Mouse (Mus musculus) lung, postnatal 14 days (tissue): ENCODE measurements at regions not wholly inside any gene's neighbourhood (a gene's known extent, or its start where the extent isn't known, plus 50 kb on each side); places are given as distances from the start of the nearest gene placed in this dataset.

Experiments
- DNase-seq: peaks from one replicate; pipeline ENCODE4 v3.0.0; 2021

DNA sequence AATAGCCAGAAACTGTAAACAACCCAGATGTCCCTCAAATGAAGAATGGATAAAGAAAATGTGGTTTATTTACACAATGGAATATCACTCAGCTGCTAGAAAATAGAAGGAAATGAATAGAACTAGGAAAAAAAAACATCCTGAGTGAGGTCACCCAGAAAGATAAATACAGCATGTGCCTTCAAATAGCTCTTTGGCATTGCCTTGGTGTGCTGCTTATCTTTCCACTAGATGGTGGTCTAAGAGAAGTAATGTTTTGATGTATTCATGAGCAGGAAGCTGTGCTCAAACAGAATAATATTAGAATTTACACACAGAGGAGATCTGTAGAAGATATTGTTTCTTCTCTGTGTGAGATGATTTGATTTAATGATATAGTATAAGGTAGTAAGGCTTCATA lies 78.8 kb downstream of the Zfp619 start:
- DNase-seq, result no peak

DNA sequence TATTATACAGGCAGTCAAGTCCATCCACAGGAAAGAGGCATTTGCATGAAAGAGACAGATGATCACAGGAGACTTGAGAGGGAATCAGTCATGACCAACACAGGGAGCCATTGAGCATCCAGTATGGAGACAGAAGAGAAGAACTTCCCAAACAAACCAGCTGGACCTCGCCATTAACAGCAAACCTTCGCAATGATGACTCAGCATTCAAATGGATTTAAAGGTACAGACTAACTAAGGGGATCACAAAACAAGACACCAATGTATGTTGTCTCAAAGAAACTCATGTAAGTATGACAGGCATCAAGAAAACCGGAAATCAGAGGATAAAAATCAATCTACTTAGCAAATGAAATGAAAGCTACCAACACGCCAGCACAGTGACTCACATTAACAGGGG lies 96.2 kb downstream of the Zfp619 start:
- DNase-seq, result no peak

DNA sequence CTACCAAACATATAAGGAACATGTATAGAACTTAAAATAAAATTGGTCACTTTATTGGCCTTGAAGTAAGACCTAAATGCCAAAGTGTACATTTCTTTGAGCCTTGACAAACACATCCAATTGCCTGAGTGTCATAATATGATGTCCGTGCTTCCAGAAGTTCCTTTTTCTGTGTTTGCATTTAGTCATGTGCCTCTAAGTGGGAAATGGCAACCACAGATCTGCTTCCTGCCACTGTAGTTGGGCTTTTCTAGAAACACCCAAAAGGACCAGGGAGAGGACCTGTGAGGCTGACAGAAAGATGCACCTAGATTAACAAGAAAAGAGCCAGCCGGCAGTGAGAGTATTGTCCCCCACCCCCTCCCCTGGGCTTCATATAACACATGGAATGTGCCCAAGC lies 97.5 kb downstream of the Zfp619 start:
- no peak for DNase-seq

DNA sequence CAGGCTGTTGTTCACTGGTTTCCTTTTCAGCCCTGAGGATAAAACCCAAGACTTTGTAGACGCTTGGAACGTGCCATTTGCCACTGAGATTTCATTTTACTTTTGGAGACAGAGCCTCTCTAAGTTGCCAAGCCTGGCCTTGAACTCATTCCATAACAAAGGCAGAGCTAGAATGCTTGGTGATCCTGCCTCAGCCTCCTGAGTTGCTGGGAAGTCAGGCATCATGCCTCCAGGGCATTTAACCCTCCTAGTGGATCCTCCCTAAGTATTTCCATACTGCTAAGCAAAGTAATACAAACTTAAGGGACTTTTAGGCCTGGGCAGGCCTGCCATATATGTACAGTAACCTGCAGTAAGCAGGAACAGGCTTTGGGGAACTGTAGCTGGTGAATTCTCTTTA lies 104.2 kb downstream of the Zfp619 start:
- no peak for DNase-seq

DNA sequence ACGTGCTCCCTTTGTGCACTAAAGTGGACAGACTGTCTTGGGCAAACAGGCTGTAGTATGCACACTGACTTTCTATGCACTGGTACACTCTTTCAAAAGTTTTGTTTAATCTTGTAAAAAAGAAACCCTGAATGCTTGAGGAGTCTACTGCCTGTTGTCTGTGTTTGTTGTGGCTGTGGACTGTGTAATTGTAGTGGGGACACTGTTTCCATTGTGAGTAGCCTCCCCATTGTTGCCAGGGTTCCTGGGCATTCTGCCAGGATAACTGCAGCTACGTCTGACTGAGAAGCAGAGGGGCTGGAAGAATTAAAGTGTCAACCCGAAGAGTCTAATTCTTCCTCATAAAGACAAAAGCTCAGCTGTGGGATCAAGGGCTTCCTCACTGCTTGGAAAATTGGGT lies 115.3 kb downstream of the Zfp619 start:
- no peak for DNase-seq

DNA sequence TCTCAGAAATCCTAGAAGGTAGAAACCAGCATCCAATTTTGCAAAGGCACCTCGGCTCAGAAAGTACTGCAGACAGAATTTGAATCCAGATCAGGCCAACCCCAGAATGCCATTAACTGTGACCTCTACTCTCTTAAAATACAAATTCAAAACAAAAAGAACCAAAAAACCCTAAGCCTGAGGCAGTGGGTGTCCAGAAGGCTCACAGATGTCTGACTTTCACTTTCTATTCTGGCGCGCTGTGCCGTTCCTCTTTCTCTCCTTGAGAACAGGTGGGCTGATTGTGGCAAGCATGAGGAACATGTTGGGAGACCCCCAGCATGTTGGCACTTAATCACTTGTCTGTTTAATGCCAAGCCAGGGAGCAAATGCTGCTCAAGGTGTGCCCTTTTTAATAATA lies 124.8 kb downstream of the Zfp619 start:
- DNase-seq, result no peak

DNA sequence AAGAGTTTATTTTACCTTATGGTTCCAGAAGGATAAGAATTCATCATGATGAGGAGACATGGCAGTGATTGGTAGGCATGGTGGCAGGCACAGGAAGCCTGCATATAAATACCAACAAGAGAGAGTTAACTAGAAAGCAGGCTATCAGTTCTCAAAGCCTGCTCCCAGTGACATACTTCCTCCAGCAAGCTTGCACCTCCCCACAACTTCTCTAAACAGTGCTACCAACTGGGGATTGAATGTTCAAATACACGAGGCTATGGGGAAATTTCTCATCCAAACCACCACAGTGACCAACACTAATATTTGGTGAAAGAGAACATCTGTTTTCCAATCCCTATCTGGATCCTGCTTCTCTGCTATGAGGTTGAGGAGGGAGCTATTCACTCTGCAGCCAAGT lies 125.8 kb downstream of the Zfp619 start:
- no peak for DNase-seq

DNA sequence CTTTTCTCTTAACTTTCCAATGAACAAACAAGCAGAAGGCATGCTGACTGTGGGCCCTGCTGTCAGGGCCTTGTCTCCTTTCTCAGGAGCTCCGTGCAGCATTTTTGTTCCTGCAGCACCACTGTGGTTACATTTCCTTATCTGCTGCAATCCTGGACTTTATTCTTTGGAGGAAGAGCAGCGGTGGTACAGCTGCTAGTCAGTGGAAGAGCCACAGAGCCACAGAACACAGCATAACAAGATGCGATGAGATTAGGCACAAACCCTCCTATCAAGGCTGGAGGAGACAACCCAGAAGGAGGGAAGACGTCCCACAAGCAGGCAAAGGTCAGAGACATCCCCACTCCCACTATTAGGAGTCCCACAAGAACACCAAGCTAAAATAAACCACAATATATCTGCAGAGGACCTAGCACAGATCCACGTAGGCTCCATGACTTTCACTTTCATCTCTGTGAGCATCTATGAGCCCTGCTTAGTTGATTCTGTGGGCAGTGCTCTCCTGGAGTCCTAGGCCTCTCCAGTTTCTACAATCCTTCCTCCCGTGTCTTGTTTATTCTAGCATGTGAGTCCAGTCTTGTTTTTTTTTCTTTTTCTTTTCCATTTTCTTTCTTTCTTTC lies 133.0 kb downstream of the Zfp619 start:
- DNase-seq, result no peak

DNA sequence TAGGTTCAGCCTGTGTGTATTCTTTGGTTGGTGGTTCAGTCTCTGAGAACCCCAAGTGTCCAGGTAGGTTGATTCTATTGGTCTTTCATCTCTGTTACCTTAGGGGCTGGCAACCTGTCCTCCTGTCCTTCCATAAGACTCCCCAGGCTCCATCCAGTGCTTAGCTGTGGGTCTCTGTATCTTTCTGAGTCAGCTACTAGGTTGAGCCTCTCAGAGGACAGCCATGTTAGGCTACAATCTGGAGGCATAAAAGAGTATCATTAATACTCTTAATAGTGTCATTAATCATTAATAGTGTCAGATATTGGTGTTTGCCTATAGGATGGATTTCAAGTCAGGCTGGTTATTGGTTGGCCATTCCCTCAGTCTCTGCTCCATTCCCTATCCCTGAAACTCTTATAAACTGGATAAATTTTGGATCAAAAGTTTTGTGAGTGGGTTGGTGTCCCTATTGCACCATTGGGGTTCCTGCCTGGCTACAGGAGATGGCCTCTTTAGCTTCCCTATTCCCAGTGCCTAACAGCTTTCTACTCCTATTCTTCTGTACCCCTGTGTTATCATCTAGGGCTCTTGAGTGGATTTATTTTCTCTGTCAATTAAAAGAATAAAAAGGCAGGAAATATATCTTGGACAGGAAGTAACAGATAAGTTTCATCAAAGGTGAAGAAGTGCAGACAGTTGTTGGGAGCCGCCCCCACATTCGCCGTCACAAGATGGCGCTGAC lies 137.2 kb downstream of the Zfp619 start:
- no peak for DNase-seq

DNA sequence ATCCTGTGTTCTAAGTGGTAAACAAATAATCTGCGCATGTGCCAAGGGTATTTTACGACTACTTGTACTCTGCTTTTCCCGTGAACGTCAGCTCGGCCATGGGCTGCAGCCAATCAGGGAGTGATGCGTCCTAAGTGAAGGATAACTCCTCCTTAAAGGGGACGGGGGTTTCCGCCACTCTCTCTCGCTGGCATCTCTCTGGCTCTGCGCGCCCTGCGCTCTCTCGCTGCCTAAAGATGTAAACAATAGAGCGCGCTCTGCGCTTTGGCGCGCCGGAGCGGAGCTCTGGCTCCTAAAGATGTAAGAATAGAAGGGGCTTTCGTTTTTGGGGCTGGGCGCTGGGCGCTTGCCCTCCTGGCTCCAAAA lies 137.7 kb downstream of the Zfp619 start:
- peak; percentile 30 for DNase-seq

DNA sequence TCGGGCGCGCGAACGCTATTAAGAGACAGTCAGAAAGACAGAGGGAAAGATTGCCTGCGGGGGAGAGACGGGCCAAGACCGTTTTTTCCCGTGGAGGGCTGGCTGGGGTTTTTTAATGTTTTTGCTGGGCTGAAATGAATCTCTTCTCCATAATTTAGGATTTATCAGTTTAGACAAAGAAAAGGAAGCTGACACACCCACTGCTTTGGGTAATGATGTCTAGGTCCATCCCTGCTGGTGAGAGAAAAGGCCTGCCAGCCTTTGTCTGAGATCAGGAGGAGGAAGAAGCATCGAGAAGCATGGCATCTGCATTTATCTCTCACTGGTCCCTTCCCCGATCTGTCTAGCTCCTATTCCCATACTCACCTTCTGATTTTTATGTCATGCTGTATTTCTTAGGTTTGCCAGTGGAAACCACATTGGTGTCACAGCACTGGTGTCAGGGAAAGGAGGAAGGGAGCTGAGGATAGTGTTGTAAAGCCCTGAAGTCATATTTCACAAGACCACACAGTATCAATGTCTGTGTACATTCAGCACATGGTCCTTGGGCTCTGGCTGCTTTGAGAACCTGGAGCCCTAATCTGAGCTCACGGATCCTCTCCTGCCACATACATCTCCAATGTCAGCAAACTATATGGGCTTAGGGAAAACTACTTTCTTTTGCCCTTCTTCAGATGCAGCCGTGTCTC lies 138.3 kb downstream of the Zfp619 start:
- no peak for DNase-seq

DNA sequence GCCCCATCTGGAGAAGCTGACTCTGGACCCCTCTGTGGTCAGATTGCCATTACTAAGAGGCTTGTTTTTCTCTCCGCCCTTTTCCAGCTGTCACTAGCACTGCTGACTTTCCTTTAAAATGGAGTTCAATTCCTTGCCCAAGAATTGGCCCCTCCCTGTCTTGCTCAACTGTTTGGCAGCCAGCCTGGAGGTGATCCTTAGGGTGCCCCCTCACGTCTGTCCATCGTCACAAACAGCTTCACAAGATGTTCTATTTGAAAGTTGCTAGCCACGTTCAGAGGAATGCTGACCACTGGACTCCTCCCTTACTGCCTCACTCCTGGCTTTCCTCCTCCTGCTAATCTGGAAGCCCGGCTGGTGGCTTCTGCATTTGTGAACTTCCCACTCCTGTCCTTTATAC lies 142.0 kb downstream of the Zfp619 start:
- DNase-seq, result peak; percentile 67

DNA sequence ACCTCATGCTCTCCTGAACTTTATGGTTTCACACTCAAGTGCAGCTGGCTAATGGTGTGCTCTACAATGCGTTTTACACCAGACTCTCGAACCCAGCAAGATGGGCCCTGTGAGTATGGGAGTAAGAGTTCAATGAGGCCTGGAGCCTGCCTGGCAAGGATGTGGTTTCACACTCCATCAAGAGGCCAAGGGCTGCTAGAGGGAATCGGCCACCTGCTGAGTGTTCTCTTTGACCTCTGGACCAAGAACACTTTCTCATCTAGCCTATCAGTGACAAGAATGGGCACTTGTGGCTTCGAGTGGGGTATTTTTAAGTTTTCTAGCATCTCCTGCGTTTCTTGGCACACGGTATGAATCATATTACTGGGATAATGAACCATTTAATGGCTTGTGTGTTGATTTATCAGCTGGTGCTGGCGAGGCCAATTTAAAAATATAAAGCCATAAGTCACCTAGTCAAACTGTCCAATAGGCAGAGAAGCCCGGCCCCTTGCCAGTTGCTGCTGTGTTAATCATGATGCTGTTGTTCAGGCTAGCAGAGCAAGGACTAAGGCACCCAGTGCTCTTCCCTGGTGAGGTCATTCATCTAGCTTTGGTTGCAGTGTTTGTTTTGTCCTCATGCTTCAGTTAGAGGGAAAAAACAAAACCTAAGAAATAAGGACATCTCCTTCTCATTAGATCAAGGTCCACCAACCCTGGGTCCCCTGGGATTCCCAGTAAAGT lies 157.7 kb downstream of the Zfp619 start:
- DNase-seq, result no peak

DNA sequence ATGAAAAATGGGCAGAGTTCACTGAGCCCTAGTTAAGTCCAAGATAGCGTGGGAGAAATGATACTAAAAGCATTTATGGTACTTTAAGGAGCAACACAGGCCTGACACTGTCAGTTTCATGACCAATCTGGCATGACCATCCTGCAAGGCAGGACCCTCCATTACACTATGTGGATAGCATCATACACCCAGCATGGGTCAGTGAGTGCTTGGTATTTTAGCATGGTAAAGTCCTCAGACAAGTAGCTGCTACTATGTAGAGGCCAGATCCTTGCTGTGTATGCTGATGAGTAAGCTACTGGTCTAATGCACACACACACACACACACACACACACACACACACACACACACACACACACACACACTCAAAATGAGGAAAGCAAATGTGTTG lies 158.3 kb downstream of the Zfp619 start:
- DNase-seq, result no peak

DNA sequence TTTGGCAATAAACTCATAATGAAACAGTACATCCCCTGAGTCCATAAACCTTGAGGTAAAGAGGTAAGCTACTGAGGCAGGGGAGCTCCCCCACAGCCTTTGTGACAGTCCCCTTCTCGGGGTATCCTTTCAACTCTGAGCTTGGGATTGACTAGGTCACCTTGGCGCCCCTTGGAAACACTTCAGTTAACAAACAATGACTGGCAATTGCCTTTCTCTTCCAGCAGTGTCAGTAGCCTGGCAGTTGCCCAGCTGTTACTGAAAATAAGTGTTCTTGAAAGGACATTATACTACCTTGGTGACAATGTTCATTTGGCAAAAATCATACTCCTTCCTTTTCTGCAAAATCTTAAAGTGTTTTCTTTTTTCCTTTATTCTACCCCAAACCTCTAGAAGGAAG lies 162.8 kb downstream of the Zfp619 start:
- DNase-seq, result no peak

DNA sequence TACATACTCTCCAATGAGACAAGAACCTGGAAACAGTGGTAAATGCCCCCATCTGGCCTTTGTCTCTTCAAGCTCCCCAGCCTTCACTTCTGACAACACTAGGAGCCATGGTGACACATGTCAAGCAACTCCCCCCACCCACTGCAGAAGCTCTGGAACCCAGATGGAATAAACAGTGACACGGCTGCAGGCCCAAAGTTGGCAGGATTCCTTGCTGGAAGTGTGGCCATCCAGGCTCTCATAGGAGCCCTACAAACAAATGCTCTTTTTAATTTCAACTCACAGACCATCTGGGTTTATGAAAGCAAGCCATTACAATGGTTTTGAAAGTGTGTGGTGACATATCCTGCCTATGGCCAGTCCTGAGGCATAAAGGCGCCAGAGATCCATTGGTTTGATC lies 179.0 kb downstream of the Zfp619 start:
- DNase-seq, result peak; percentile 13

DNA sequence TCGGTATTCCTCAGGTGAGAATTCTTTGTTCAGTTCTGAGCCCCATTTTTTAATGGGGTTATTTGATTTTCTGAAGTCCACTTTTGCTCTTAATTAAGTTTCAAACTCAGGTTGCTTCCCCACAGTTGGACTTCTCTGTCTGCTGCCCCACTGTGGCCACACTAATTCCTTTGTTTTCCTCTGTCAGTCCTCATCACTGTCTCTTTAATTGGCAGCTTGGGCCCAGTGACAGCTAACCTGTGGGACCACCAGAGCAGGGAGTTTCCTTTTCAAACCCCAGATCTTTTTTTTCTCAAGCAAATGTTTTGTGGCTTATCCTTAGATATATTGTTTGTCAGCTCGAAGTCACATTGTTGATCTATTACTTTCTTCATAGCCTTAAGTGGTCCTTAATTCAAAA lies 183.9 kb downstream of the Zfp619 start:
- no peak for DNase-seq

DNA sequence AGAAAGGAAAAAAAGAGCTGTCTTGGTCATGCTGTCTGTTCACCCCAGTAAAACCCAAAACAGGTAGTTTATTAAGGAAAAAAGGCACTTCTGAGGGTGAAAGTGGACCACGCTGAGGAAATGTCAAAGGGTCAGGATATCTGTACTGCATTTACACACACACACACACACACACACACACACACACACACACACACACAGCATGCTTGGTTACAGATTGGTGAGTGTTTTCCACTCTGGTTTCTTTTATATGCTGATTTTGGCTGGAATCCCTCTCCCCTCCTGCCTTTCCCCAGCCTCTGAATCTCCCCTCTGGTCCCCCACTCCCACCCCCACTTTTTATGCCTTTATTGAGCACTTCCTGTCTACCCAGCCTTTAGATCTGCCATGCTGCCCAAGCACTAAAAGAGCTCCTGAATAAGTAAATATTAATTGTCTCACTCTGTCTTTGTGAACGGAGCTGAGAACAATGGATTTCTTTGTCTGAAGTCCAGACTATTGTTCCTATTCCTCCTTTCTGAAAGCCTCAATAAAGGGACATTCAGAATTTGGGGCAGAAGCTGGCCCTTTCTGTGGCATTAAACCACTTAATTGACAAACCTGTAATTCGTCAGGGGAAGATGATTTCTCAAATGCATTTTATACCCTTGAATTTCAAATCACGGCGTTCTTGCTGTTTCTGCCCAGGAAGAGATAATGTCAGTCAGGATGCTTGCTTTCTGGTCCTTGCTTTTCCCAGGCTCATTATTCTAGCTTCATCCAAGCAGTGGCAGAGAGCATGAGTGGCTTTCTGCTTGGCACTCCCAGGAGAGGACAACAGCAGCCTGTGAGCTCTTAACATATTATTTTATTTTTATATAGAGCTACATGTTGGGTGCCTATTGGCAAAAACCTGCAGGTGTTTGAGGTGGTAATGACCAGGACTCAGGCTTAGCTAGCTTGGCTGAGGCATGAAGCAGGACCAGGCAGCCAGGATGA lies 187.8 kb downstream of the Zfp619 start:
- DNase-seq, result no peak

DNA sequence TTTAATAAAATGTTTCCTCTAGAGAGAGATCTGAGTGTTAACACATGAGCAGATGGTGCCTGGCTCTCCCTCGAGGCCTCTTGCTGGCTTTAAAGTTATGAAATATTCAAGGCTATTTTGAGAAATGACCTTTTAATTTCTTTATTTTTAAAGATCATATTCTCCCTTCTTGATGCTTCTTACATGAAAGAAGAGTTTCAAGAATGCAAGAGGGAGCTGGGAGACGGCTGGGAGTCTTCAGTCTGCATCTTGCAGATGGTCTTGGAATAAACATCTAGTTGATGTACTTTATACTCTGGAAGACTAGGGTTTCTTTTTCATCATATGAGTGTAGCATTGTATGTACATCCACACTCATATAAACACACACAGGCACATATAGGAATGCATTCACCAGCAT lies 189.0 kb downstream of the Zfp619 start:
- DNase-seq, result no peak

DNA sequence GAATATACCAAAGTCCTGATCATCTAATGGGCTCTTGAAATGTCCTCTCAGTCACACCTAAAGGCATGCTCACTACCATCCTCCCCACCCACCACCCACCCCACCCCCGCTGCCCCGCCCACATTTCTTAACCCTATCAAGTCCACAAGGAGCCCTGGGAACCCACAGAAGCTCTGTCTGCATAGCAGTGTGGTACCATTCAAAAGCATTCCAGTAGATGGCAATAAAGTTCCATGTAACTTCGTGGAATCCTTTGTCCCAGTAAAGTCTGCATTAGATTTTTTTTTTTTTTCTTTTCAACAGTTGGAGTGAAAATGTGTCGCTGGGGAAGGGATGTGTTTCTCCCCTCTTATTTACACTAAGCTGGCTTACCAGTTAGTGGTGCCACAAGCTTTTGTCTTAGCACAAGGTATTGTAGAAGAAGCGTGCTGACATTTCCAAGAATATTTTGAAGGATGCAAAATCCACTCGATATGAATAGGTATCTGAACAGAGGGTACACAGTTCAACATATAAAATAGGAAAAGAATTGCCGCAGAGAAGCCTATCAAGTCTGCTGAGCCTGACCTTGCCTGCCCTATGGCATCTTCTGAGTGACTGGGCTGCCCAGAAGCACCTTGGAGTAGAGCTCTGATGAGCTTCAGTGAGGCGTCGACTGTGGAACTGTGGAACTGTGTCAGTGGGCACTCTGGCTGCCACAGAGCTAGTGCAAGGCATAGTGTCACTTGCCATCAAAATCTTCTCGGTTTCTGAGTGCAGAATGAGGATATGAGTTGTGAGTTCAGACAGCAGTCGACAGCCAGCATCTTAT lies 199.0 kb downstream of the Zfp619 start:
- DNase-seq, result no peak

DNA sequence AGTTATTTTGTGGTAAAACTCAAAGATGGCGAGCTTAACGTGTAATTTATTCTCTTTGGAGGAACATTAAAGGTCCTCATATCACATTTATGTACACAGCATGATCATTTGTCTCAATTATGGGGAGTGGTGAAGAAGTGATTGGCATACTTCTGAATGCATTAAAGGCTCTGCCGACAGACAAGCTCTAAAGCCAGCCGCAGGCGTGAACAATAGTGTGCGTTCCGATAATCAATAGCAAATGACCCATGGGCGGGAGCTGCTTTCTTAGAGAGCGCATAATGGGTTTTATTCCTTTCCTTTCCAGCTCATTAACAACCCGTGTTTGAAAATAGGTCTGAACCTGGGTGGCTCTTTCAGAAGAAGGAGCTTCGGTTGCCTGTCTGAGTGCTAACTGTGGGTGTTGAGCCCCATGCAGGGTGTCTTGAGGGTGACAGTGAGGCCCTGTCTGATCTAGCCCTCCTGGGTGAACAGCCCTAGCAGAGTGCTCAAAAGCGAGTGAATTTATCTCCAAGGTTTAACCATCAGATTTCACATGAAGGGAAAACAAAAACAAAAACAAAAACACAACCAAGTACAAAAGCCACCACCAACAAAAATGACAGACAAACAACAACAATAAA lies 210.5 kb downstream of the Zfp619 start:
- DNase-seq, result no peak
